Mouse (Mus musculus) adrenal gland, postnatal 10 days (tissue): ENCODE results near the gene Gm15155. TPM values are rescaled to one million over a fixed set of nuclear protein-coding genes. Genes with fewer than 3 reads are reported as not detected.
"Not testable (repeated sequence)": the region's sequence is repeated elsewhere in the genome, so short reads cannot be mapped to it uniquely, and the experiment has no call there.

Experiments used
- DNase-seq: peaks from one replicate; pipeline ENCODE4 v3.0.0; 2021; ENCODE audit warnings: mixed read lengths
- long read RNA-seq, 2 experiments: library from polyadenylated mRNA; stranded (forward); transcript quantifications; one replicate each; pipeline ENCODE4 v2.0.0; 2021
- total RNA-seq, 2 experiments: library from RNA; stranded (reverse); gene quantifications; 2 replicates each; pipeline ENCODE4 v1.2.3; 2021

Gm15155 gene
- total RNA-seq, result not detected
- long read RNA-seq, experiment 1, result 0 reads
- long read RNA-seq, experiment 2, result 0 reads

GRCm38 (mm10) chrX:155624341-155624841, at the start of gene Gm15155:
Gene Gm15155 (plus strand): TSS chrX:155624741.
- DNase-seq, result no peak

GRCm38 (mm10) chrX:155579791-155580190, 44.8 kb upstream of the Gm15155 start:
- DNase-seq, result no peak

GRCm38 (mm10) chrX:155584586-155584985, 40.0 kb upstream of the Gm15155 start:
- DNase-seq, result no peak

- DNase-seq, result no peak
Measured at GRCm38 (mm10) chrX:155591490-155591889, 33.1 kb upstream of the Gm15155 start.

GRCm38 (mm10) chrX:155592467-155592866, 32.1 kb upstream of the Gm15155 start:
- no peak for DNase-seq

GRCm38 (mm10) chrX:155594685-155595084, 29.9 kb upstream of the Gm15155 start:
- DNase-seq, result no peak

- no peak for DNase-seq
Measured at GRCm38 (mm10) chrX:155596390-155596789, 28.2 kb upstream of the Gm15155 start.

- DNase-seq, result no peak
Measured at GRCm38 (mm10) chrX:155601196-155601595, 23.3 kb upstream of the Gm15155 start.

GRCm38 (mm10) chrX:155622527-155622926, 2.0 kb upstream of the Gm15155 start:
- no peak for DNase-seq

GRCm38 (mm10) chrX:155622961-155623599, 1.5 kb upstream of the Gm15155 start:
- no peak for DNase-seq

- DNase-seq, result no peak
Measured at GRCm38 (mm10) chrX:155623701-155624281, 750 bp upstream of the Gm15155 start, which contains the start of gene Ptchd1. Gene Ptchd1 (minus strand): TSS chrX:155623814.

GRCm38 (mm10) chrX:155624895-155625294, 354 bp downstream of the Gm15155 start:
- no peak for DNase-seq

GRCm38 (mm10) chrX:155625671-155626196, 1.2 kb downstream of the Gm15155 start:
- no peak for DNase-seq

GRCm38 (mm10) chrX:155643975-155644374, 19.4 kb downstream of the Gm15155 start:
- DNase-seq, result peak; percentile 18

GRCm38 (mm10) chrX:155645975-155646374, 21.4 kb downstream of the Gm15155 start:
- no peak for DNase-seq

- DNase-seq, result no peak
Measured at GRCm38 (mm10) chrX:155657971-155658370, 33.4 kb downstream of the Gm15155 start.

- not testable (repeated sequence) for DNase-seq
Measured at GRCm38 (mm10) chrX:155690440-155690839, 65.9 kb downstream of the Gm15155 start.

- no peak for DNase-seq
Measured at GRCm38 (mm10) chrX:155724157-155724556, 99.6 kb downstream of the Gm15155 start.

- DNase-seq, result no peak
Measured at GRCm38 (mm10) chrX:155728387-155728786, 103.8 kb downstream of the Gm15155 start.

- DNase-seq, result no peak
Measured at GRCm38 (mm10) chrX:155888118-155888517, 263.6 kb downstream of the Gm15155 start.

GRCm38 (mm10) chrX:155900040-155900439, 275.5 kb downstream of the Gm15155 start:
- DNase-seq, result no peak

- DNase-seq, result no peak
Measured at GRCm38 (mm10) chrX:155901742-155902141, 277.2 kb downstream of the Gm15155 start.

- DNase-seq, result no peak
Measured at GRCm38 (mm10) chrX:155903108-155903507, 278.6 kb downstream of the Gm15155 start.
